Comparison of ENCODE assay signal across 12 mouse cellular contexts in genomic region chr17:34092197-34092875, GRCm38 (mm10). TPM values are rescaled to one million over a fixed set of nuclear protein-coding genes. Genes with fewer than 3 reads are reported as not detected.
DNase-seq lines count a peak whose midpoint lies in the region; ATAC-seq lines count a peak whose summit lies in the region.
"Had no signal": no experiment of that assay in that cellular context is flagged by ENCODE, and none has a peak within 500 bp of the region (broad histone marks: within the 10 kb centered on the region; RNA-seq: fewer than 3 reads in every experiment).

Gene H2-Oa, plus strand, starts transcription at chr17:34092340.

- no peak for DNase-seq in heart, embryonic 10.5 days (ENCODE audit: low spot score)
- no peak for DNase-seq in heart, adult 9 months (ENCODE audit: low spot score in 2 of 2)
- DNase-seq in 416B (ENCODE audit: low read depth), result peak; percentile 61
- no peak for DNase-seq in ovary, postnatal 36 days (ENCODE audit: low spot score)
- DNase-seq in urinary bladder, adult 18-20 months (ENCODE audit: low spot score in 2 of 2), result no peak
- no peak for DNase-seq in kidney, adult 18-20 months
- DNase-seq: cerebellum, postnatal 14 days; heart, postnatal 10 days; lung, embryonic 14.5 days; retina, postnatal 1 day had no signal

- 0 out of 2 replicates have a peak within 1 kb of the TSS, but pooled peaks have one; percentile 20 for H3K4me3 ChIP-seq in heart, embryonic 10.5 days

- no peaks in the 10 kb centered on the region for H3K9me3 ChIP-seq in heart, embryonic 10.5 days

- H3K36me3 ChIP-seq in heart, embryonic 10.5 days, result no peaks in the 10 kb centered on the region

- no peaks in the 10 kb centered on the region; the same call in 1 of the 2 replicates for H3K27me3 ChIP-seq in heart, embryonic 10.5 days (ENCODE audit: insufficient read depth, poor library complexity, severe bottlenecking)

- H3K4me1 ChIP-seq in heart, embryonic 10.5 days, result peaks cover 24% of the 10 kb centered on the region

- ATAC-seq in common myeloid progenitor, adult 5-6 weeks (replicated peaks; ENCODE audit: low read depth, poor library complexity, severe bottlenecking), result peak; percentile 54
- peak; percentile 53 for ATAC-seq in neutrophil, adult 5-6 weeks (ENCODE audit: extremely low read depth, insufficient number of reproducible peaks, low FRiP score, poor library complexity, severe bottlenecking)

- 29% methylated on average over 11 of the region's 11 CpGs for WGBS in heart, embryonic 10.5 days

- H3K27ac ChIP-seq in heart, embryonic 10.5 days, result peak within 1 kb of the TSS; percentile 49; the same call in 1 of the 2 replicates

RNA-seq across cellular contexts. Expression of gene H2-Oa, which starts in this region (rescaled TPM):
- 0.62 and 0.84 TPM in 2 replicates for polyA plus RNA-seq in heart, embryonic 10.5 days (2016; fragmentation: Nextera tagmentation; extraction: Ambion mirVana)
- total RNA-seq in common myeloid progenitor, adult 5-6 weeks (2017), result 7.8 and 10.5 TPM in 2 replicates
- total RNA-seq in neutrophil, adult 5-6 weeks (2017), result 119 and 138 TPM in 2 replicates

Comparison
In these comparisons a context has a peak if more than half of its experiments do, and no peak if none do; other contexts are left out.
1. RNA of gene H2-Oa (total RNA-seq): 119 to 138 TPM in neutrophil, adult 5-6 weeks; 7.8 to 10.5 TPM in common myeloid progenitor, adult 5-6 weeks; every median in the first group is over 10 times any median in the second.